Mouse (Mus musculus) CH12.LX (cell line): ENCODE results near the gene Cnot2. TPM values are rescaled to one million over a fixed set of nuclear protein-coding genes. Genes with fewer than 3 reads are reported as not detected.

Experiments
- DNase-seq: peaks from one replicate; pipeline ENCODE4 v3.0.0-alpha.2; 2013; ENCODE audit errors: extremely low read depth
- H3K27ac ChIP-seq: 2 replicates; pipeline ENCODE4 v1.5.1; 2012; ENCODE audit warnings: low read depth, mild to moderate bottlenecking, control low read depth, moderate library complexity; ENCODE audit not compliant: insufficient read depth
- H3K27me3 ChIP-seq: replicated peaks from 2 replicates; pipeline ENCODE3; 2012; ENCODE audit warnings: inconsistent platforms
- H3K36me3 ChIP-seq, 2 experiments: replicated peaks in 1 of 2; 2 replicates each; pipeline versions ENCODE3 to v1.6.1; 2012; ENCODE audit warnings: inconsistent platforms in 1 of 2, low read length in 1 of 2, mild to moderate bottlenecking in 1 of 2, mixed read lengths in 1 of 2, moderate library complexity in 1 of 2; ENCODE audit not compliant: control insufficient read depth in 1 of 2, insufficient read depth in 1 of 2
- H3K4me1 ChIP-seq, 2 experiments: 2 replicates each; pipeline ENCODE4 v1.6.1; 2012; ENCODE audit warnings: inconsistent platforms in 1 of 2, moderate library complexity in 1 of 2; ENCODE audit not compliant: insufficient read depth in 2 of 2, control insufficient read depth in 1 of 2
- H3K4me2 ChIP-seq: 2 replicates; pipeline ENCODE4 v1.6.1; 2012; ENCODE audit warnings: low read depth, mild to moderate bottlenecking, control low read depth; ENCODE audit not compliant: poor library complexity, insufficient read depth, severe bottlenecking
- H3K4me3 ChIP-seq, 3 experiments: fragments of 150-350 bp in 1 of 3; sonication (generic) in 1 of 3; replicated peaks in 1 of 3; 2 replicates each; pipeline versions ENCODE3 to v1.5.1; 2011 to 2012; ENCODE audit warnings: low read depth in 2 of 3, low read length in 2 of 3, mild to moderate bottlenecking in 2 of 3, moderate library complexity in 2 of 3, control low read depth in 1 of 3, improper control_type of control experiment in 1 of 3, inconsistent platforms in 1 of 3, mixed read lengths in 1 of 3; ENCODE audit not compliant: poor library complexity in 1 of 3
- H3K79me2 ChIP-seq: replicated peaks from 2 replicates; pipeline ENCODE4 v1.6.1; 2012; ENCODE audit warnings: mild to moderate bottlenecking, moderate library complexity; ENCODE audit not compliant: control insufficient read depth, poor library complexity, insufficient read depth, severe bottlenecking; ENCODE audit errors: extremely low read depth
- H3K9ac ChIP-seq: 2 replicates; pipeline ENCODE4 v1.6.1; 2012; ENCODE audit warnings: low read depth, mild to moderate bottlenecking, control low read depth, moderate library complexity; ENCODE audit not compliant: insufficient read depth
- H3K9me3 ChIP-seq: replicated peaks from 2 replicates; pipeline ENCODE3; 2012; ENCODE audit warnings: low read length, inconsistent platforms, mixed read lengths
- BHLHE40 ChIP-seq: IDR thresholded peaks from 2 replicates; pipeline ENCODE4 v1.6.1; 2011; ENCODE audit warnings: mild to moderate bottlenecking, low read depth, low read length, improper control_type of control experiment
- CHD1 ChIP-seq: IDR thresholded peaks from 2 replicates; pipeline ENCODE4 v1.6.1; 2012; ENCODE audit warnings: low read depth, low read length, improper control_type of control experiment, inconsistent platforms
- CHD2 ChIP-seq: IDR thresholded peaks from 2 replicates; pipeline ENCODE4 v1.6.1; 2011; ENCODE audit warnings: low read length, improper control_type of control experiment
- CTCF ChIP-seq, 2 experiments: IDR thresholded peaks in 1 of 2; conservative IDR thresholded peaks in 1 of 2; 2 replicates each; pipeline ENCODE4 v1.5.1; 2011 to 2012; ENCODE audit warnings: low read depth in 2 of 2, low read length in 2 of 2, improper control_type of control experiment in 1 of 2, inconsistent platforms in 1 of 2, mild to moderate bottlenecking in 1 of 2, moderate library complexity in 1 of 2
- E2F4 ChIP-seq: IDR thresholded peaks from 2 replicates; pipeline ENCODE4 v1.6.1; 2011; ENCODE audit warnings: low read depth, low read length, improper control_type of control experiment; ENCODE audit not compliant: insufficient replicate concordance
- MAX ChIP-seq: IDR thresholded peaks from 2 replicates; pipeline ENCODE4 v1.6.1; 2011; ENCODE audit warnings: low read length, improper control_type of control experiment
- MAZ ChIP-seq: IDR thresholded peaks from 2 replicates; pipeline ENCODE4 v1.6.1; 2012; ENCODE audit warnings: low read depth, mild to moderate bottlenecking, inconsistent platforms, low read length, improper control_type of control experiment, moderate library complexity
- MYC ChIP-seq: IDR thresholded peaks from 2 replicates; pipeline ENCODE4 v1.6.1; 2011; ENCODE audit warnings: low read depth, mild to moderate bottlenecking, improper control_type of control experiment, low read length
- PAX5 ChIP-seq: IDR thresholded peaks from 2 replicates; pipeline ENCODE4 v1.6.1; 2012; ENCODE audit warnings: low read length, inconsistent platforms, mixed read lengths
- RAD21 ChIP-seq: IDR thresholded peaks from 2 replicates; pipeline ENCODE4 v1.6.1; 2011; ENCODE audit warnings: low read depth, mild to moderate bottlenecking, low read length, improper control_type of control experiment, moderate library complexity
- SIN3A ChIP-seq: IDR thresholded peaks from 2 replicates; pipeline ENCODE4 v1.6.1; 2012; ENCODE audit warnings: low read length, improper control_type of control experiment, inconsistent platforms
- SMC3 ChIP-seq: IDR thresholded peaks from 2 replicates; pipeline ENCODE4 v1.6.1; 2011; ENCODE audit warnings: low read depth, low read length, improper control_type of control experiment
- TBP ChIP-seq: conservative IDR thresholded peaks from 2 replicates; pipeline ENCODE4 v1.6.1; 2011; ENCODE audit warnings: low read depth, low read length, improper control_type of control experiment
- TCF12 ChIP-seq: IDR thresholded peaks from 2 replicates; pipeline ENCODE4 v1.6.1; 2014; ENCODE audit warnings: low read depth, mild to moderate bottlenecking, inconsistent platforms, low read length, improper control_type of control experiment
- USF1 ChIP-seq: IDR thresholded peaks from 2 replicates; pipeline ENCODE4 v1.6.1; 2014; ENCODE audit warnings: low read depth, mild to moderate bottlenecking, inconsistent platforms, low read length, improper control_type of control experiment
- USF2 ChIP-seq: conservative IDR thresholded peaks from 2 replicates; pipeline ENCODE4 v1.6.1; 2011; ENCODE audit warnings: low read depth, low read length, improper control_type of control experiment
- ZC3H11A ChIP-seq: IDR thresholded peaks from 2 replicates; pipeline ENCODE4 v1.6.1; 2012; ENCODE audit warnings: low read depth, mild to moderate bottlenecking, inconsistent platforms, low read length, improper control_type of control experiment
- ZNF384 ChIP-seq: IDR thresholded peaks from 2 replicates; pipeline ENCODE4 v1.6.1; 2012; ENCODE audit warnings: low read depth, low read length, improper control_type of control experiment, inconsistent platforms
- dilution Hi-C: fragments of 300-500 bp; cut with MboI; formaldehyde crosslinking; loops from 2 replicates; pipeline ENCODE4 v1.14.3; 2020; ENCODE audit warnings: low sequenced_read_pairs; ENCODE audit not compliant: extremely low pct_unique_long_range_greater_than_20kb, extremely low pct_ligation_motif_present
- in situ Hi-C: fragments of 300-500 bp; cut with MboI; formaldehyde crosslinking; loops from 3 replicates; pipeline ENCODE4 v1.14.3; 2019; ENCODE audit warnings: low sequenced_read_pairs, low pct_ligation_motif_present, low pct_unique_long_range_greater_than_20kb, mixed read lengths
- polyA plus RNA-seq: library from polyadenylated mRNA; unstranded; fragments of >175 nt; gene quantifications from 2 replicates; pipeline ENCODE4 v1.2.1, GENCODE M21; 2012; ENCODE audit warnings: low read depth; ENCODE audit not compliant: insufficient read length
- total RNA-seq, 2 experiments: library from RNA; depleted of rRNA; stranded (reverse); fragments of 300-350 nt in 1 of 2; fragments of >200 nt in 1 of 2; gene quantifications; 2 replicates each; pipeline ENCODE4 v1.2.3; 2012 to 2014

Cnot2 gene
- total and polyA plus RNA-seq, 3 experiments = 69.5 to 150 (median 97.0) TPM

DNA sequence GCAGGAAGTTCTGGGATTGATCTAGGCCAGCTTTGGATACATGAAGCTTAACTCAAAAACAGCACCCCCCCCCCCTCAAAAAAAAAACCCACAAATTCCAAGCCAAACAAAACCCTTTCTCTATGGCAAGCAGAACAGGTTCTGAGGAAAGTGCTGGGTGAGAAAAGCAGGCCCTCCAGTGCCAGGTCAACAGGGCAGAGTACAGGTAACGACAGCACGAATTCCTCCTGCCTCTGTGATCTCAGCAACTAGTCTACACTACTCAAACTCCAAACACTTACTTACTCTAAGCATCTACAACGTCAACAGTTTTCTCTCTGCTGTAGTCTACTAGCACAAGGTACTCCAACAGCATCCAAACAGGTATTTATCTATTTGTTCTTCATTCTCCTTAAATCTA, 48.8 kb downstream of the Cnot2 start:
- no peak for DNase-seq
- in situ Hi-C loops (no loop called here), dilution Hi-C loops (no loop called here)
- peaks cover 2 to 38% of the 10 kb centered on the region in 2 experiments for H3K36me3 ChIP-seq
- no peaks in the 10 kb centered on the region for H3K27me3 ChIP-seq
- no peak overlapping the region for H3K4me2 ChIP-seq
- H3K9me3 ChIP-seq = no peaks in the 10 kb centered on the region
- H3K27ac ChIP-seq = no peak overlapping the region
- TF ChIP-seq USF2 (no peak), ZNF384 (no peak)
- no peaks in the 10 kb centered on the region; a peak in 1 of 4 replicates for H3K4me1 ChIP-seq
- no peak overlapping the region for H3K4me3 ChIP-seq
- H3K79me2 ChIP-seq = peaks cover 16% of the 10 kb centered on the region
- H3K9ac ChIP-seq = no peak overlapping the region

DNA sequence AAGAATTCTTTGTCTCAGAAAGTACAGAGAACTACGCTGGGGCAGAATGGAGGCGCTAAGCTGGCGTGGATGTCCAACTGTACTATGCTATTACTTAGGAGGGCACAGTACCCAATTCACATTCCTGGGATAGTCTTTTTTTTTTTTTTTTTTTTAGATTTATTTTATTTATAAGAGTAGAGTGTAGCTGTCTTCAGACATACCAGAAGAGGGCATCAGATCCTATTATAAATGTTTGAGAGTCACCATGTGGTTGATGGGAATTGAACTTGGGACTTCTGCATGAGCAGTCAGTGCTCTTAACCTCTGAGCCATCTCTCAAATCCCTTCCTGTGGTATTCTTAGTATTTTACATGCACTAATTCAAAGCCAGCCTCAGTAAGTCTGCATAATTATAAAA, 50.2 kb downstream of the Cnot2 start:
- peak; percentile 16 for DNase-seq
- Histone ChIP-seq H3K4me1 (no peaks in the 10 kb centered on the region; a peak in 1 of 4 replicates), H3K79me2 (peaks cover 15% of the 10 kb centered on the region), H3K27me3 (no peaks in the 10 kb centered on the region), H3K4me2 (no peak overlapping the region), H3K9ac (no peak overlapping the region), H3K36me3 (peaks cover 3 to 37% of the 10 kb centered on the region in 2 experiments), H3K9me3 (no peaks in the 10 kb centered on the region), H3K27ac (no peak overlapping the region), H3K4me3 (no peak overlapping the region)
- dilution Hi-C loops = no loop called here
- TF ChIP-seq CHD1 = no peak
- TF ChIP-seq ZC3H11A = no peak
- peak; percentile 43 for TF ChIP-seq SMC3
- TF ChIP-seq CHD2 = no peak
- TF ChIP-seq MAX = no peak
- no peak for TF ChIP-seq BHLHE40
- TF ChIP-seq TBP = no peak
- peak; percentile 38 for TF ChIP-seq RAD21
- TF ChIP-seq CTCF (conservative IDR thresholded peaks at IDR 0.05 in 1 of 2, IDR thresholded peaks at IDR 0.05 in 1 of 2; ENCODE audit: low read depth in 2 of 2, low read length in 2 of 2) = peak in 1 of 2 experiments; percentile 49; a peak in 2 of 4 replicates
- TF ChIP-seq MYC = peak; percentile 65; the same call in 1 of the 2 replicates
- no peak for TF ChIP-seq TCF12
- no peak for TF ChIP-seq SIN3A
- no peak for TF ChIP-seq USF1
- peak; percentile 77 for TF ChIP-seq ZNF384
- in situ Hi-C loops = no loop called here

DNA sequence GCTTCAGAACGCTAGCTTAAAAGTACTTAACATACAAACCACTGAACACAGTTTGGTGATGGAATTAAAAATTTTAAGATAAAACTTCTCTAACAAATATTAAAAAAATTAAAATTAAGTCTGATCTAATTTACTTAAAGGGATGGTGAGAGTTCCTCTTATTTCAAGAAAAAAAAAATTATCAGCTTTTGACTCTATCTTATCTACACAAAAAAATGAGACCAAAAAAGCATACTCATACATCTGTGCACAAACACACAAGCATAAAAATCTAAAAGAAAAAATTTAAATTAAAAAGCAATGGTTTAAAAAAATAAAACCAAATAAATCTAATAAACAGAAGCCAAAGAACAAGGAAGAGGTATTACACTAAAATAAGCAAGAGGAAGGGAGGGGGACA, 61.7 kb downstream of the Cnot2 start:
- Histone ChIP-seq H3K4me1 (peaks cover 0 to 3% of the 10 kb centered on the region in 2 experiments; a peak in 1 of 4 replicates), H3K9ac (no peak overlapping the region), H3K27me3 (no peaks in the 10 kb centered on the region), H3K4me2 (no peak overlapping the region), H3K36me3 (peaks cover 0 to 22% of the 10 kb centered on the region in 2 experiments), H3K27ac (no peak overlapping the region), H3K4me3 (no peak overlapping the region), H3K9me3 (no peaks in the 10 kb centered on the region), H3K79me2 (no peaks in the 10 kb centered on the region; the same call in none of the 2 replicates)
- no peak for DNase-seq
- in situ Hi-C loops (no loop called here), dilution Hi-C loops (no loop called here)
- no peak for TF ChIP-seq USF2
- no peak for TF ChIP-seq SMC3
- TF ChIP-seq PAX5 = no peak
- no peak for TF ChIP-seq E2F4
- TF ChIP-seq RAD21 = no peak
- no peak for TF ChIP-seq TBP
- TF ChIP-seq MAZ = no peak
